17 mouse cellular contexts compared by ENCODE assay signal in the genomic region with DNA sequence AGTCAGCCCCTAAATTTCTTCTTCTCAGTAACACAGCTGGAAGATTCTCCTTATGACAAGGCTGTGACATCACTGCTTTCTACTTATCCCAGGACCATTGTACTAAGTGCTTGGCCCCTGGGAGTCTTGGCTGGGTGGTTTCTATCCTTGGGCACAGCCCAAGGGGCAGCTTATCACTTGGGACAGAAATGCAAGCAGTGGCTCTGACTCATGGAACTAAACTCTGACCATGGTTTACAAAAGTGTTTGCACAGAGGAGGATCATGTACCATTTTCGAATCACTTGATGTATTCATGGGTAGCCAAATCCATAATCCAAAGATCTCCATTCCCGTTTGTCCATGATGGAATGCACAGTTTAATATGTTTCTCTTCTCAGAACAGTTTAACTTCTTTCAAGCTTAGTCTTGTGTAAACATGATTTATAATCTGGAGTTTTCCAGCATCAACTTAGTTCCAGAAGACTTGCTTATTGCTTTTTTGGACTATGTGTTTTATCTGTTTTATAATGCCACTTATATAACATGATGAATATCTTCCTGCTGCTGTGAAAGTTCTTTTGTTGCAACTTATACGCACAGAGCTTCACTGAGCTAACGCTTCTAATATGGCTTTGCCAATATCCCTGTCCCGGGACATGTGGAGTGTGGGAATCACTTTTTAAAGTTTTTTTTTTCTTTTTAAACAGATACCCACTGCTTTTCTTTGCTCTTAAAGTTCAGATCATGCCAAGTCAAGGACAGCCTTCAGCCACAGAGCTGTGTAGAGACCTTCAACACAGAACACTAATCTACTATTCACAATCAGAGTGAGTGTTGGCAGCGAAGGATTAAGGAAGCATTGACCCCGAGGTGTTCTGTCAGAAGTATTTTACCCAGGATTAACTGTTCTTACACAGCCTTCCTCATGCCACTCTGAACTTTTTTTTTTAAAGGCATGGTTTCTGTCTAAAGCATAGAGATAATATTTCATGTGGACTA.
A peak's percentile ranks its signal among the peaks of the same experiment; 100 is the strongest.
DNase-seq lines count a peak whose midpoint lies in the region; ATAC-seq lines count a peak whose summit lies in the region.
"Had no signal": no experiment of that assay in that cellular context is flagged by ENCODE, and none has a peak within 500 bp of the region (broad histone marks: within the 10 kb centered on the region; RNA-seq: fewer than 3 reads in every experiment).

No protein-coding gene starts in this region.

- no peaks in the 10 kb centered on the region for H3K36me3 ChIP-seq in lung, embryonic 15.5 days
- no peaks in the 10 kb centered on the region for H3K36me3 ChIP-seq in liver, embryonic 11.5 days (ENCODE audit: control insufficient read depth, insufficient read depth, low read length)
- H3K36me3 ChIP-seq: heart, embryonic 13.5 days; hindbrain, embryonic 12.5 days; limb, embryonic 15.5 days had no signal

- H3K27ac ChIP-seq in lung, embryonic 15.5 days = no peak overlapping the region; the same call in 1 of the 2 replicates
- no peak overlapping the region for H3K27ac ChIP-seq in liver, embryonic 11.5 days (ENCODE audit: low read depth, low read length)
- H3K27ac ChIP-seq: heart, embryonic 13.5 days; hindbrain, embryonic 12.5 days; left cerebral cortex, adult 2 months; limb, embryonic 15.5 days had no signal

- H3K9ac ChIP-seq in lung, embryonic 15.5 days = no peak overlapping the region
- H3K9ac ChIP-seq in liver, embryonic 11.5 days (ENCODE audit: low read depth, low read length) = no peak overlapping the region
- H3K9ac ChIP-seq: forebrain, postnatal 0 days; heart, embryonic 13.5 days; hindbrain, embryonic 12.5 days; limb, embryonic 15.5 days had no signal

- H3K4me3 ChIP-seq in lung, embryonic 15.5 days = no peak overlapping the region
- H3K4me3 ChIP-seq in liver, embryonic 11.5 days (ENCODE audit: low read depth, low read length) = no peak overlapping the region
- H3K4me3 ChIP-seq: heart, embryonic 13.5 days; hindbrain, embryonic 12.5 days; left cerebral cortex, adult 2 months; limb, embryonic 15.5 days had no signal

- peak; percentile 17 for DNase-seq in embryo, embryonic 10.5 days (ENCODE audit: low spot score)
- no peak for DNase-seq in embryo, embryonic 10 days (ENCODE audit: low spot score)
- DNase-seq in lung, adult 18-20 months = no peak
- peak; percentile 5 for DNase-seq in Muller cell, postnatal 12 days (ENCODE audit: inconsistent ontology term)
- DNase-seq in fat pad, adult 2 months (ENCODE audit: extremely low read depth, low read depth, low spot score) = peak; percentile 95
- no peak for DNase-seq in spleen, postnatal 36 days (ENCODE audit: low spot score in 2 of 2)
- no peak for DNase-seq in liver, embryonic 11.5 days (ENCODE audit: low spot score)
- DNase-seq: cerebellum, adult 9-10 months; forebrain, postnatal 0 days; gastrocnemius, postnatal 14 days; kidney, adult 11 months had no signal

- 37% methylated on average over 7 of the region's 7 CpGs for WGBS in lung, embryonic 15.5 days
- WGBS in liver, embryonic 11.5 days = 69% methylated on average over 7 of the region's 7 CpGs

- no peaks in the 10 kb centered on the region for H3K9me3 ChIP-seq in lung, embryonic 15.5 days
- H3K9me3 ChIP-seq in liver, embryonic 11.5 days (ENCODE audit: control insufficient read depth, low read length) = no peaks in the 10 kb centered on the region
- H3K9me3 ChIP-seq: heart, embryonic 13.5 days; hindbrain, embryonic 12.5 days; limb, embryonic 15.5 days had no signal

- peaks cover 23% of the 10 kb centered on the region for H3K4me1 ChIP-seq in lung, embryonic 15.5 days
- no peaks in the 10 kb centered on the region for H3K4me1 ChIP-seq in liver, embryonic 11.5 days (replicated peaks; ENCODE audit: control insufficient read depth, insufficient read depth, low read length)
- H3K4me1 ChIP-seq: hindbrain, embryonic 12.5 days; limb, embryonic 15.5 days had no signal

- H3K27me3 ChIP-seq in lung, embryonic 15.5 days = no peaks in the 10 kb centered on the region
- no peaks in the 10 kb centered on the region for H3K27me3 ChIP-seq in liver, embryonic 11.5 days (replicated peaks; ENCODE audit: control insufficient read depth, insufficient read depth, low read length)
- H3K27me3 ChIP-seq: heart, embryonic 13.5 days; hindbrain, embryonic 12.5 days; limb, embryonic 15.5 days had no signal

- H3K4me2 ChIP-seq in lung, embryonic 15.5 days = no peak overlapping the region
- no peak overlapping the region for H3K4me2 ChIP-seq in liver, embryonic 11.5 days
- H3K4me2 ChIP-seq: heart, embryonic 13.5 days; hindbrain, embryonic 12.5 days; limb, embryonic 15.5 days had no signal

- peak; percentile 47; the same call in 1 of the 2 replicates for ATAC-seq in lung, embryonic 15.5 days (ENCODE audit: borderline replicate concordance, extremely low read depth, low FRiP score, low TSS enrichment)
- ATAC-seq in liver, embryonic 11.5 days (replicated peaks; ENCODE audit: low FRiP score) = no peak
- ATAC-seq: forebrain, postnatal 0 days; midbrain, embryonic 16.5 days had no signal

Comparison
In these comparisons a context has a peak if more than half of its experiments do, and no peak if none do; other contexts are left out.
1. DNase-seq: peak in embryo, embryonic 10.5 days (single experiment), Muller cell, postnatal 12 days (single experiment) and fat pad, adult 2 months (single experiment); none in embryo, embryonic 10 days (single experiment), lung, adult 18-20 months (0 of 2), spleen, postnatal 36 days (0 of 2) and liver, embryonic 11.5 days (single experiment).